Mouse (Mus musculus) heart, postnatal 0 days (tissue): ENCODE data around the gene Gm10645. TPM values are rescaled to one million over a fixed set of nuclear protein-coding genes. Genes with fewer than 3 reads are reported as not detected.

Source experiments
- ATAC-seq: fragments of 200-750 bp; cut with Nextera tagmentation; 2 replicates; pipeline ENCODE4 v1.8.0; 2017; ENCODE audit warnings: low read depth, moderate number of reproducible peaks, moderate library complexity; ENCODE audit not compliant: insufficient read depth
- DNase-seq: peaks from one replicate; pipeline ENCODE4 v3.0.0-alpha.2; 2016; ENCODE audit warnings: low spot score
- H3K27ac ChIP-seq: fragments of 300-500 bp; sonication (generic); 2 replicates; pipeline ENCODE4 v1.5.1; 2014; ENCODE audit warnings: low read depth, mild to moderate bottlenecking
- H3K27me3 ChIP-seq: fragments of 300-500 bp; sonication (generic); 2 replicates; pipeline ENCODE4 v1.6.1; 2014; ENCODE audit warnings: low read length, mixed read lengths; ENCODE audit not compliant: control insufficient read depth, insufficient read depth
- H3K36me3 ChIP-seq: fragments of 300-500 bp; sonication (generic); replicated peaks from 2 replicates; pipeline ENCODE4 v1.6.1; 2014; ENCODE audit warnings: low read length, mixed read lengths; ENCODE audit not compliant: control insufficient read depth, insufficient read depth
- H3K4me1 ChIP-seq: fragments of 300-500 bp; sonication (generic); 2 replicates; pipeline ENCODE4 v1.6.1; 2014; ENCODE audit warnings: antibody characterized with exemption; ENCODE audit not compliant: control insufficient read depth, insufficient read depth
- H3K4me2 ChIP-seq: fragments of 300-500 bp; sonication (generic); 2 replicates; pipeline ENCODE4 v1.6.1; 2014; ENCODE audit warnings: low read depth, mild to moderate bottlenecking, low read length, moderate library complexity
- H3K4me3 ChIP-seq: fragments of 300-500 bp; sonication (generic); 2 replicates; pipeline ENCODE4 v1.5.1; 2014; ENCODE audit warnings: low read depth, low read length
- H3K9ac ChIP-seq: fragments of 300-500 bp; sonication (generic); replicated peaks from 2 replicates; pipeline ENCODE4 v1.6.1; 2014; ENCODE audit warnings: low read depth, low read length, mixed read lengths
- H3K9me3 ChIP-seq: fragments of 300-500 bp; sonication (generic); replicated peaks from 2 replicates; pipeline ENCODE4 v1.6.1; 2016; ENCODE audit warnings: low read length; ENCODE audit not compliant: control insufficient read depth
- CTCF ChIP-seq: IDR thresholded peaks from 2 replicates; pipeline ENCODE4 v1.5.1; 2016; ENCODE audit warnings: antibody characterized with exemption, control low read depth, low read depth
- EP300 ChIP-seq: IDR thresholded peaks from 2 replicates; pipeline ENCODE4 v1.6.1; 2016; ENCODE audit warnings: antibody characterized with exemption, low read depth
- WGBS: fragments of 180-500 bp; shearing (Covaris S2); extraction: QIAGEN DNeasy Blood & Tissue Kit; methylation state at CpG from one replicate; pipeline ENCODE4 v1.1.7; 2014; 5-methylcytosine and 5-hydroxymethylcytosine counted together
- polyA plus RNA-seq: library from polyadenylated mRNA; unstranded; fragments of >200 nt; fragmentation: Nextera tagmentation; extraction: Ambion mirVana; gene quantifications from 2 replicates; pipeline ENCODE4 v1.2.1, GENCODE M21; 2015
- total RNA-seq: library from RNA; depleted of rRNA; stranded (reverse); fragments of >200 nt; gene quantifications from 2 replicates; pipeline ENCODE4 v1.2.3, GENCODE M21; 2014; ENCODE audit warnings: low replicate concordance

Gene Gm10645
- total and polyA plus RNA-seq, 2 experiments from 2014 or later = 0.34 TPM; not detected in 1

DNA sequence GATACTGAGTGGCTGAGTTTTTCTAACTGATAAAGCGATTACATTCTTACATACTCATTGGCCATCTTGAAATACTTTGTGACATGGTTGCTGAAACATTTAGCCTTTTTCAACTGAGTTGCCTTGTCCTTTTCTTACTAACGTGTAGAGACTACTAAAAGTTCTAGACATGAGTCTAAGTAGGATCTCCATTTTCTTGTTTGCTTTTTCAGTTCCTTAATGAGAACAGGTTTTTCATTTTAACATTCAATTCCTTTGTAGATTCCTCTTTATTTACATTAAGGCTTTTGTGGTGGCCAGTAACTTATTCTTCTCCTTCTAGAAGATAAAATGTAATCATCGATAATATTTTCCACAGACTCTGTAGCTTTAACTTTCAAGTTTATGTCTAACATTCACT, 3.2 kb upstream of the Gm10645 start:
- ATAC-seq (no peak), DNase-seq (no peak)
- no peak for TF ChIP-seq EP300
- TF ChIP-seq CTCF = no peak
- H3K9ac ChIP-seq = no peak overlapping the region
- H3K27ac ChIP-seq = no peak overlapping the region
- no peaks in the 10 kb centered on the region; the same call in 1 of the 2 replicates for H3K4me1 ChIP-seq
- WGBS = 78% methylated on average over 3 of the region's 3 CpGs
- H3K36me3 ChIP-seq = no peaks in the 10 kb centered on the region
- H3K4me2 ChIP-seq = no peak overlapping the region
- H3K9me3 ChIP-seq = no peaks in the 10 kb centered on the region
- peaks cover 20% of the 10 kb centered on the region for H3K27me3 ChIP-seq
- no peak overlapping the region for H3K4me3 ChIP-seq

DNA sequence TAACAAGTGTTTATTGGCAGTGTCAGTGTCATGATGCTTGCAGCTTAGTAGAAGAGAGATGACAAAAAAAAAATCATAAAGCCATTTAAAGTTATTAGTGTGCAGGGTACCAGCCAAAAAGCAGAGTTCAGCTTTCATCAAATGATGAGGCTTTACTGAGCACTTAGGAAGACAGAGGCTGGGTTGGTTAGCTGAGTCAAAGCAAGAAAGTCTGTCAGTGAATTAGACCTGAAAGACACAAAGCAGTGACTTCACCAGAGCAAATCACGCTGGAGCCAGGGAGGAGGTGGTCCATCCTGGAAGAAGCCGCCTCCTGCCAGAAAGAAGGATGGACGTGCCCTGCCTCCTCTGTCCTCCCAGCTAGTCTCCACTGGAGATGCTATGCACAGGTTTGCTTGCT, 2.0 kb upstream of the Gm10645 start:
- Histone ChIP-seq H3K4me1 (no peaks in the 10 kb centered on the region; the same call in 1 of the 2 replicates), H3K27ac (no peak overlapping the region), H3K9ac (no peak overlapping the region), H3K27me3 (peaks cover 25% of the 10 kb centered on the region), H3K9me3 (no peaks in the 10 kb centered on the region), H3K36me3 (no peaks in the 10 kb centered on the region), H3K4me2 (no peak overlapping the region), H3K4me3 (no peak overlapping the region)
- no peak for ATAC-seq
- WGBS = 58% methylated on average over 3 of the region's 3 CpGs
- TF ChIP-seq CTCF (no peak), EP300 (no peak)
- no peak for DNase-seq

DNA sequence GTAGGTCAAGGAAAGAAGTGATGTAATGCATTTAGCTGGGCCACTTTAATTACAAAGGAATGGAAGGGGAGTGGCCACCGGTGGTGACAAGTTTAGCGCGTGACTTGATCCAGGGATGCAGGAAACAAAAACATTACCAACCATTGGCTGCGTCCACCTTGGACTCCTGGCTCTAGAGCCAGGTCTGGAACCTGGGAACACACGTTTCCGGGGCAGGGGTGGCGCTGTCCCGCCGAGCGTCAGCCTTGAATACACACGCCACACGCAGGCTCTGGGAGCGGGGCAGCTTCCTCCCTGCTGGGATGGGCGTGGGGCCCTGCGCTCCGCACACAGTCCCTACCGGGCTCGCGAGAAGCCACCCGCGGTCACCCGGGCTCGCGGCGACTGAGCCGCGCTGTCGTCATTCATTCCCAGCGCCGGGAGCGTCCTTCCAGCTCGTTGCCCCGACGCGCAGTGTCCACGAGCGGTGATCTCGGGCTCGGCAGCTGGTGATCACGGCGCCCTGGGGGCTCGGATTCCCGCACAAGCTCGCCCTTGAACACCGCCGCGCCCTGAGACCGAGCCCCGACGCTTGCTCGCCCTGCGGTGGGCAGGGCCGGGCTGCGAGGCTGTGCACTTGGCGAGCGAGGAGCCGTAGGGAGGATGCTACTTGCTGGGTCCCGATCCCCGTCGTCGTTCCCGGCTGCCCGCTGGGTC, 587 bp downstream of the Gm10645 start, which contains the start of gene Tbc1d9:
Tbc1d9 (plus strand) TSS at position 118 of the 696 bp plus-strand sequence.
- Histone ChIP-seq H3K9me3 (no peaks in the 10 kb centered on the region), H3K9ac (peak within 1 kb of the TSS; percentile 80), H3K4me3 (peak within 1 kb of the TSS; percentile 69), H3K27me3 (peaks cover 25% of the 10 kb centered on the region), H3K4me1 (no peaks in the 10 kb centered on the region; the same call in 1 of the 2 replicates), H3K27ac (peak within 1 kb of the TSS; percentile 79), H3K4me2 (peak within 1 kb of the TSS; percentile 91), H3K36me3 (no peaks in the 10 kb centered on the region)
- WGBS = 0% methylated on average over 62 of the region's 63 CpGs
- DNase-seq = peak; percentile 48
- TF ChIP-seq CTCF (peak; percentile 19; the same call in 1 of the 2 replicates), EP300 (no peak)
- ATAC-seq = peak; percentile 85

DNA sequence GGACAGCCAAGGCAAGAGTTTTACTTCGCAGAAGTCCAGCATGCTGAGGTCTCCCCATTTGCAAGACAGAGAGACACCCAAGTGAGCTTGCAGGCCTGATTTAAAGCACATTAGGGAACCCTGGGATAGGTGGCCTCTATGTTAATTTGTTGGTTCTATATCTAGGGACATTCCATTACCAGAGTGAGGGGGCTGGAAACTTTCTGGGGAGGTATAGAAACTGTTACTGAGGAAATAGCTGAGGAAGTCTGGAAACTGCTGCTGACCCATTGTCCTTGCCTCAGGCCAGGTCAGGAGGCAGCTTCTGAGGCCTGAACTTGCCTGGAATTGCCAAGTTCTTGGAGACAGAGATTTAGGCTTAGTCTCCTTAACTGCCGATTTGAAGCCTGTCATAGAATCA, 5.4 kb downstream of the Gm10645 start:
- H3K4me2 ChIP-seq = no peak overlapping the region

DNA sequence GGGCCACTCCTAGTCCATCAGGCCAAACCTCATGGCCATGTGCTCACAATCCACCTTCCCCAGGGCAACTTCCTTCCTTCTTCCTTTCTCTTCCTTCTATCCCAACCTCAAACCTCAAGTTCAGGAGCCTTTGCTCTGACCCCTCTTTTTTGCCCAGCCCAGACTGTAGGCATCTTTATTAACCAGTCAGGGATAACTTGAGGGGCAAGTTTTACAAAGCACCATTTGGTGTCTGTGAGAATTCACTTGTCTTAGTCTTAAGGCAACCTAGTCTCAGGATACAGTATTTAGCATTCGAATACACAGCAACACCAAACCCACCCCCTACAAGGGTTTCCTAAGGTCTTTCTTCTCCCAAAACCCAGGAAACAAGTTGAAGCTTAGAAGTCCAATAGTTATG, 6.4 kb downstream of the Gm10645 start:
- ATAC-seq = no peak

More for the DNA sequence above, 5.4 kb downstream of the Gm10645 start:
- H3K9ac ChIP-seq = no peak overlapping the region
- no peak overlapping the region for H3K4me3 ChIP-seq
- H3K4me1 ChIP-seq = no peaks in the 10 kb centered on the region
- H3K27me3 ChIP-seq = peaks cover 10% of the 10 kb centered on the region
- DNase-seq = no peak
- WGBS = 69% methylated on average over 2 of the region's 2 CpGs
- no peaks in the 10 kb centered on the region for H3K36me3 ChIP-seq
- no peaks in the 10 kb centered on the region for H3K9me3 ChIP-seq
- no peak for TF ChIP-seq EP300
- TF ChIP-seq CTCF = no peak
- H3K27ac ChIP-seq = no peak overlapping the region
- ATAC-seq = no peak

DNA sequence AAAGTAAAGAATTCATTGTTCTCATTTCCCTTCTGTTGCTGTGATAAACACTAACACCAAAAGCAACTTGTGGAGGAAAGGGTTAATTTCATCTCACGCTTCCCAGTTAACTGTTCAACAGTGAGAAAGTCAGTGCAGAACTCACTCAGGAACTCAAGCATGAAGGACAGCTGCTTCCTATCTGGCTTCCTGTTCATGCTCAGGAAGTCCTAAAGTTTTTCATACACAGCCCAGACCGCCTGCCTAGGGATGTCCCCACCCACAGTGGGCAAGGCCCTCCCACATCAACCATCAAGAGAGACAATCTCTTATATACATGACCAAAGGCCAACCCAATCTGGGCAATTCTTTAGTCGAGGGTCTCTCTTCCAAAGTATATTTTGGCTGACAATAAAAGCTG, 7.0 kb downstream of the Gm10645 start:
- H3K9ac ChIP-seq = no peak overlapping the region
- H3K4me3 ChIP-seq = no peak overlapping the region
- no peaks in the 10 kb centered on the region for H3K4me1 ChIP-seq
- H3K27ac ChIP-seq = no peak overlapping the region
- no peak overlapping the region for H3K4me2 ChIP-seq
- peaks cover 3% of the 10 kb centered on the region for H3K27me3 ChIP-seq
- 0 out of 2 replicates have a peak, but pooled peaks have one; percentile 27 for ATAC-seq
- WGBS = 52% methylated on average over 3 of the region's 3 CpGs
- TF ChIP-seq CTCF (no peak), EP300 (no peak)
- H3K9me3 ChIP-seq = no peaks in the 10 kb centered on the region
- DNase-seq = no peak
- no peaks in the 10 kb centered on the region for H3K36me3 ChIP-seq

More for the DNA sequence above, 6.4 kb downstream of the Gm10645 start:
- no peak overlapping the region for H3K27ac ChIP-seq
- no peak overlapping the region for H3K4me2 ChIP-seq
- no peak for DNase-seq
- TF ChIP-seq EP300 (no peak), CTCF (no peak)
- no peaks in the 10 kb centered on the region for H3K36me3 ChIP-seq
- H3K4me3 ChIP-seq = no peak overlapping the region
- H3K9me3 ChIP-seq = no peaks in the 10 kb centered on the region
- H3K27me3 ChIP-seq = peaks cover 10% of the 10 kb centered on the region
- no peaks in the 10 kb centered on the region for H3K4me1 ChIP-seq
- no peak overlapping the region for H3K9ac ChIP-seq
- WGBS = 66% methylated on average over 1 of the region's 1 CpGs
